In the genomic region with DNA sequence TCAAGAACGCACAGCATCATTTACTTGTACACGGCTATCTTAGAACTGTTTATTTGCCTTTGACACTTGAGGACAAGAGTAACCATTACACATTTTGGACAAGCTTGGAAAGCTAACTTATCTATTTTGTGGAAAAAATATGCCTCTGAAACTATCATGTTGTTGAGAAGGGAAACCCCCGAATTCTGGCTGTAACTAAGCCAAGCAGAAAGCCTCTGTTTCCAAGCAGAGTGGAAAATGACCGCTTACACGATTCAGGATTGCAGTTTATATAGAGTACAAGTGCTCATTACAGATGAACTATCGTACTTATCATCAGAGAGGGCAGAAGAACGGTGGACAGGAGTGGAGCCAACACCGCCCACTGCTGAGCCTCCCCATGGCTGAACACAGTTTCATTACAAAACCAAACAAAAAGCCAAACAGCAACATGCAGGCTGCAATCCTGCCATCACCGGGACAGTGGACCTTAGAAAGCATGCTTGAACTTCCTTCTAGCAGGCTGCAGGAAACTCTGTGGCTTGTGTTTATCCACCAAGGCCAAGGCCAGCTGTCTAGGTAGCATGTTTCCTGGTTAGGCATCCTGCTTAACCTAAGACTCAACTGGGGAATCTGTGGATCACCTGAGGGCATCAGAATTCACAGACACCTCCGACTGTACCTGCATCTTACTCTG, we compare ENCODE assay signal across 15 mouse cellular contexts.
DNase-seq lines count a peak whose midpoint lies in the region; ATAC-seq lines count a peak whose summit lies in the region.
"Had no signal": no experiment of that assay in that cellular context is flagged by ENCODE, and none has a peak within 500 bp of the region (broad histone marks: within the 10 kb centered on the region; RNA-seq: fewer than 3 reads in every experiment).

No protein-coding gene starts in this region.

- H3K27ac ChIP-seq in hindbrain, embryonic 12.5 days, result peak overlapping the region; percentile 18; the same call in 1 of the 2 replicates
- H3K27ac ChIP-seq in hindbrain, embryonic 16.5 days (ENCODE audit: low read depth, low read length), result no peak overlapping the region
- H3K27ac ChIP-seq in neural tube, embryonic 13.5 days (replicated peaks), result peak overlapping the region; percentile 63
- peak overlapping the region; percentile 38 for H3K27ac ChIP-seq in intestine, embryonic 16.5 days (ENCODE audit: low read length)

- H3K9me3 ChIP-seq in hindbrain, embryonic 12.5 days (replicated peaks), result no peaks in the 10 kb centered on the region
- H3K9me3 ChIP-seq in hindbrain, embryonic 16.5 days (ENCODE audit: control insufficient read depth, low read length), result no peaks in the 10 kb centered on the region
- H3K9me3 ChIP-seq in neural tube, embryonic 13.5 days, result no peaks in the 10 kb centered on the region
- H3K9me3 ChIP-seq in intestine, embryonic 16.5 days (ENCODE audit: control insufficient read depth, low read length), result no peaks in the 10 kb centered on the region
- H3K9me3 ChIP-seq: heart, embryonic 12.5 days; limb, embryonic 12.5 days had no signal

- no peaks in the 10 kb centered on the region for H3K27me3 ChIP-seq in hindbrain, embryonic 12.5 days
- no peaks in the 10 kb centered on the region for H3K27me3 ChIP-seq in hindbrain, embryonic 16.5 days (replicated peaks; ENCODE audit: control insufficient read depth, insufficient read depth, low read length)
- H3K27me3 ChIP-seq in neural tube, embryonic 13.5 days, result no peaks in the 10 kb centered on the region
- H3K27me3 ChIP-seq in intestine, embryonic 16.5 days (replicated peaks; ENCODE audit: control insufficient read depth, insufficient read depth, low read length), result no peaks in the 10 kb centered on the region
- H3K27me3 ChIP-seq: heart, embryonic 12.5 days; limb, embryonic 12.5 days had no signal

- H3K4me3 ChIP-seq in hindbrain, embryonic 12.5 days, result no peak overlapping the region
- H3K4me3 ChIP-seq in hindbrain, embryonic 16.5 days (ENCODE audit: low read length), result no peak overlapping the region
- H3K4me3 ChIP-seq in neural tube, embryonic 13.5 days, result no peak overlapping the region
- H3K4me3 ChIP-seq in intestine, embryonic 16.5 days (ENCODE audit: low read length), result no peak overlapping the region
- H3K4me3 ChIP-seq: heart, embryonic 12.5 days; limb, embryonic 12.5 days had no signal

- H3K4me1 ChIP-seq in hindbrain, embryonic 12.5 days, result peaks cover 50% of the 10 kb centered on the region
- H3K4me1 ChIP-seq in hindbrain, embryonic 16.5 days (ENCODE audit: control insufficient read depth, insufficient read depth, low read depth, low read length), result peaks cover 15% of the 10 kb centered on the region
- peaks cover 68% of the 10 kb centered on the region for H3K4me1 ChIP-seq in neural tube, embryonic 13.5 days (replicated peaks)
- peaks cover 23% of the 10 kb centered on the region for H3K4me1 ChIP-seq in intestine, embryonic 16.5 days (ENCODE audit: control insufficient read depth, insufficient read depth, low read length)

- no peaks in the 10 kb centered on the region for H3K36me3 ChIP-seq in hindbrain, embryonic 12.5 days
- no peaks in the 10 kb centered on the region for H3K36me3 ChIP-seq in hindbrain, embryonic 16.5 days (ENCODE audit: control insufficient read depth, insufficient read depth, low read length)
- H3K36me3 ChIP-seq in neural tube, embryonic 13.5 days, result no peaks in the 10 kb centered on the region
- no peaks in the 10 kb centered on the region for H3K36me3 ChIP-seq in intestine, embryonic 16.5 days (ENCODE audit: control insufficient read depth, insufficient read depth, low read length)
- H3K36me3 ChIP-seq: heart, embryonic 12.5 days; limb, embryonic 12.5 days had no signal

- 69% methylated on average over 10 of the region's 10 CpGs for WGBS in hindbrain, embryonic 12.5 days
- 65% methylated on average over 10 of the region's 10 CpGs for WGBS in hindbrain, embryonic 16.5 days
- WGBS in neural tube, embryonic 13.5 days, result 61% methylated on average over 10 of the region's 10 CpGs
- 43% methylated on average over 10 of the region's 10 CpGs for WGBS in intestine, embryonic 16.5 days

- no peak overlapping the region for H3K4me2 ChIP-seq in hindbrain, embryonic 12.5 days (replicated peaks)
- no peak overlapping the region for H3K4me2 ChIP-seq in hindbrain, embryonic 16.5 days (ENCODE audit: low read length)
- no peak overlapping the region for H3K4me2 ChIP-seq in neural tube, embryonic 13.5 days
- H3K4me2 ChIP-seq in intestine, embryonic 16.5 days (ENCODE audit: low read depth, low read length), result no peak overlapping the region
- H3K4me2 ChIP-seq: heart, embryonic 12.5 days; limb, embryonic 12.5 days had no signal

- no peak overlapping the region for H3K9ac ChIP-seq in hindbrain, embryonic 12.5 days
- no peak overlapping the region for H3K9ac ChIP-seq in hindbrain, embryonic 16.5 days (ENCODE audit: low read depth, low read length)
- no peak overlapping the region for H3K9ac ChIP-seq in neural tube, embryonic 13.5 days
- no peak overlapping the region for H3K9ac ChIP-seq in intestine, embryonic 16.5 days (ENCODE audit: low read depth, low read length)
- H3K9ac ChIP-seq: heart, embryonic 12.5 days; limb, embryonic 12.5 days had no signal

- DNase-seq in neural tube, embryonic 10.5 days (ENCODE audit: extremely low spot score, low spot score), result no peak
- DNase-seq in natural killer cell, adult 2 months (ENCODE audit: low spot score in 2 of 2), result no peak
- no peak for DNase-seq in cerebellum, adult 11 months
- DNase-seq: cerebellum, adult 11-12 months; gastrocnemius, postnatal 36 days; layer of hippocampus, postnatal 36 days; spleen, adult 18-20 months had no signal

- no peak for ATAC-seq in hindbrain, embryonic 12.5 days (ENCODE audit: low FRiP score)
- no peak for ATAC-seq in hindbrain, embryonic 16.5 days
- ATAC-seq in neural tube, embryonic 13.5 days (ENCODE audit: low read depth), result no peak
- ATAC-seq in intestine, embryonic 16.5 days, result peak; percentile 27
- ATAC-seq: activated CD4-positive, CD25-positive, alpha-beta regulatory T cell, adult 4 months; CD4-positive, CD25-positive, alpha-beta regulatory T cell, adult 4 months had no signal
